Mouse (Mus musculus): Measurements from ENCODE around the gene Itpkb. TPM values are rescaled to one million over a fixed set of nuclear protein-coding genes. Genes with fewer than 3 reads are reported as not detected.

Gene Itpkb
- polyA plus RNA-seq, 1 experiment = 55.6 TPM

GRCm38 (mm10) chr1:180419059-180419458 is 88.8 kb downstream of the Itpkb start:
- no peak for DNase-seq
- no peak for TF ChIP-seq CTCF (IDR thresholded peaks at IDR 0.05; ENCODE audit: insufficient read depth, low read length)
- H3K4me3 ChIP-seq (replicated peaks; ENCODE audit: extremely low read depth, low read depth, low read length) = no peak overlapping the region
- 85% methylated on average over 2 of the region's 2 CpGs for WGBS
- peaks cover 14% of the 10 kb centered on the region for H3K4me1 ChIP-seq (ENCODE audit: control insufficient read depth, insufficient read depth, low read length)

GRCm38 (mm10) chr1:180420496-180421164 is 90.3 kb downstream of the Itpkb start:
- 63% methylated on average over 8 of the region's 8 CpGs for WGBS
- TF ChIP-seq CTCF (IDR thresholded peaks at IDR 0.05; ENCODE audit: insufficient read depth, low read length) = no peak
- TF ChIP-seq POLR2A (IDR thresholded peaks at IDR 0.05; ENCODE audit: borderline replicate concordance, extremely low read depth, low read depth, low read length) = no peak
- DNase-seq = no peak

GRCm38 (mm10) chr1:180421165-180421909 is 91.1 kb downstream of the Itpkb start:
- no peak for DNase-seq
- TF ChIP-seq POLR2A (IDR thresholded peaks at IDR 0.05; ENCODE audit: borderline replicate concordance, extremely low read depth, low read depth, low read length) = no peak
- no peak for TF ChIP-seq CTCF (IDR thresholded peaks at IDR 0.05; ENCODE audit: insufficient read depth, low read length)
- peaks cover 14% of the 10 kb centered on the region for H3K4me1 ChIP-seq (ENCODE audit: control insufficient read depth, insufficient read depth, low read length)
- H3K4me3 ChIP-seq (replicated peaks; ENCODE audit: extremely low read depth, low read depth, low read length) = no peak overlapping the region
- 56% methylated on average over 25 of the region's 25 CpGs for WGBS

More at GRCm38 (mm10) chr1:180420496-180421164, 90.3 kb downstream of the Itpkb start:
- Histone ChIP-seq H3K4me3 (replicated peaks; ENCODE audit: extremely low read depth, low read depth, low read length) (no peak overlapping the region), H3K4me1 (ENCODE audit: control insufficient read depth, insufficient read depth, low read length) (peaks cover 14% of the 10 kb centered on the region)

- DNase-seq = peak; percentile 75
These were observed 92.0 kb downstream of the Itpkb start for GRCm38 (mm10) chr1:180422076-180422828.

GRCm38 (mm10) chr1:180423008-180423639 is 92.8 kb downstream of the Itpkb start:
- TF ChIP-seq POLR2A (IDR thresholded peaks at IDR 0.05; ENCODE audit: borderline replicate concordance, extremely low read depth, low read depth, low read length) (no peak), CTCF (IDR thresholded peaks at IDR 0.05; ENCODE audit: insufficient read depth, low read length) (no peak)
- Histone ChIP-seq H3K4me1 (ENCODE audit: control insufficient read depth, insufficient read depth, low read length) (peaks cover 16% of the 10 kb centered on the region), H3K4me3 (replicated peaks; ENCODE audit: extremely low read depth, low read depth, low read length) (no peak overlapping the region)
- WGBS = 39% methylated on average over 16 of the region's 16 CpGs
- no peak for DNase-seq

More at GRCm38 (mm10) chr1:180422076-180422828, 92.0 kb downstream of the Itpkb start:
- 18% methylated on average over 11 of the region's 11 CpGs for WGBS
- no peak overlapping the region for H3K4me3 ChIP-seq (replicated peaks; ENCODE audit: extremely low read depth, low read depth, low read length)
- TF ChIP-seq CTCF (IDR thresholded peaks at IDR 0.05; ENCODE audit: insufficient read depth, low read length) = peak; percentile 74
- TF ChIP-seq POLR2A (IDR thresholded peaks at IDR 0.05; ENCODE audit: borderline replicate concordance, extremely low read depth, low read depth, low read length) = no peak
- peaks cover 14% of the 10 kb centered on the region for H3K4me1 ChIP-seq (ENCODE audit: control insufficient read depth, insufficient read depth, low read length)

- DNase-seq = no peak
- WGBS = 81% methylated on average over 3 of the region's 3 CpGs
- TF ChIP-seq POLR2A (IDR thresholded peaks at IDR 0.05; ENCODE audit: borderline replicate concordance, extremely low read depth, low read depth, low read length) (no peak), CTCF (IDR thresholded peaks at IDR 0.05; ENCODE audit: insufficient read depth, low read length) (no peak)
- Histone ChIP-seq H3K4me3 (replicated peaks; ENCODE audit: extremely low read depth, low read depth, low read length) (no peak overlapping the region), H3K4me1 (ENCODE audit: control insufficient read depth, insufficient read depth, low read length) (peaks cover 18% of the 10 kb centered on the region)
These were observed 93.6 kb downstream of the Itpkb start for GRCm38 (mm10) chr1:180423931-180424330.

GRCm38 (mm10) chr1:180426405-180426804 is 96.1 kb downstream of the Itpkb start:
- peaks cover 13% of the 10 kb centered on the region for H3K4me1 ChIP-seq (ENCODE audit: control insufficient read depth, insufficient read depth, low read length)
- H3K4me3 ChIP-seq (replicated peaks; ENCODE audit: extremely low read depth, low read depth, low read length) = no peak overlapping the region
- no peak for DNase-seq
- 87% methylated on average over 6 of the region's 6 CpGs for WGBS
- TF ChIP-seq POLR2A (IDR thresholded peaks at IDR 0.05; ENCODE audit: borderline replicate concordance, extremely low read depth, low read depth, low read length) (no peak), CTCF (IDR thresholded peaks at IDR 0.05; ENCODE audit: insufficient read depth, low read length) (no peak)

GRCm38 (mm10) chr1:180427685-180428084 is 97.4 kb downstream of the Itpkb start:
- DNase-seq = no peak
- Histone ChIP-seq H3K4me1 (ENCODE audit: control insufficient read depth, insufficient read depth, low read length) (peaks cover 3% of the 10 kb centered on the region; the same call in 1 of the 2 replicates), H3K4me3 (replicated peaks; ENCODE audit: extremely low read depth, low read depth, low read length) (no peak overlapping the region)
- 48% methylated on average over 10 of the region's 10 CpGs for WGBS
- no peak for TF ChIP-seq CTCF (IDR thresholded peaks at IDR 0.05; ENCODE audit: insufficient read depth, low read length)
- TF ChIP-seq POLR2A (IDR thresholded peaks at IDR 0.05; ENCODE audit: borderline replicate concordance, extremely low read depth, low read depth, low read length) = no peak

Measured in lung, adult 2 months (tissue).